Mouse (Mus musculus) hindbrain, embryonic 10.5 days (tissue): ENCODE data around the gene Csnk2b. TPM values are rescaled to one million over a fixed set of nuclear protein-coding genes. Genes with fewer than 3 reads are reported as not detected.

Experiments used
- DNase-seq: peaks from one replicate; pipeline ENCODE4 v3.0.0-alpha.2; 2017; ENCODE audit warnings: low spot score
- H3K27ac ChIP-seq: fragments of 300-500 bp; sonication (generic); 2 replicates; pipeline ENCODE4 v1.5.1; 2016; ENCODE audit warnings: mild to moderate bottlenecking, moderate library complexity
- H3K27me3 ChIP-seq: fragments of 300-500 bp; sonication (generic); 2 replicates; pipeline ENCODE4 v1.6.1; 2016; ENCODE audit warnings: mild to moderate bottlenecking; ENCODE audit not compliant: poor library complexity, insufficient read depth, severe bottlenecking
- H3K36me3 ChIP-seq: fragments of 300-500 bp; sonication (generic); 2 replicates; pipeline ENCODE4 v1.6.1; 2016; ENCODE audit warnings: mild to moderate bottlenecking, moderate library complexity
- H3K4me1 ChIP-seq: fragments of 300-500 bp; sonication (generic); replicated peaks from 2 replicates; pipeline ENCODE4 v1.6.1; 2016; ENCODE audit warnings: mild to moderate bottlenecking
- H3K4me3 ChIP-seq: fragments of 300-500 bp; sonication (generic); 2 replicates; pipeline ENCODE4 v1.5.1; 2016; ENCODE audit warnings: mild to moderate bottlenecking, moderate library complexity
- H3K9me3 ChIP-seq: fragments of 300-500 bp; sonication (generic); 2 replicates; pipeline ENCODE4 v1.6.1; 2016; ENCODE audit warnings: mild to moderate bottlenecking, moderate library complexity
- WGBS: fragments of 180-500 bp; shearing (Covaris S2); methylation state at CpG from one replicate; pipeline ENCODE4 v1.1.7; 2016; 5-methylcytosine and 5-hydroxymethylcytosine counted together
- polyA plus RNA-seq: library from polyadenylated mRNA; unstranded; fragments of >200 nt; fragmentation: Nextera tagmentation; extraction: Ambion mirVana; gene quantifications from 2 replicates; pipeline ENCODE4 v1.2.1, GENCODE M21; 2016

Csnk2b gene
- polyA plus RNA-seq, 1 experiment from 2014 or later = 328 TPM

DNA sequence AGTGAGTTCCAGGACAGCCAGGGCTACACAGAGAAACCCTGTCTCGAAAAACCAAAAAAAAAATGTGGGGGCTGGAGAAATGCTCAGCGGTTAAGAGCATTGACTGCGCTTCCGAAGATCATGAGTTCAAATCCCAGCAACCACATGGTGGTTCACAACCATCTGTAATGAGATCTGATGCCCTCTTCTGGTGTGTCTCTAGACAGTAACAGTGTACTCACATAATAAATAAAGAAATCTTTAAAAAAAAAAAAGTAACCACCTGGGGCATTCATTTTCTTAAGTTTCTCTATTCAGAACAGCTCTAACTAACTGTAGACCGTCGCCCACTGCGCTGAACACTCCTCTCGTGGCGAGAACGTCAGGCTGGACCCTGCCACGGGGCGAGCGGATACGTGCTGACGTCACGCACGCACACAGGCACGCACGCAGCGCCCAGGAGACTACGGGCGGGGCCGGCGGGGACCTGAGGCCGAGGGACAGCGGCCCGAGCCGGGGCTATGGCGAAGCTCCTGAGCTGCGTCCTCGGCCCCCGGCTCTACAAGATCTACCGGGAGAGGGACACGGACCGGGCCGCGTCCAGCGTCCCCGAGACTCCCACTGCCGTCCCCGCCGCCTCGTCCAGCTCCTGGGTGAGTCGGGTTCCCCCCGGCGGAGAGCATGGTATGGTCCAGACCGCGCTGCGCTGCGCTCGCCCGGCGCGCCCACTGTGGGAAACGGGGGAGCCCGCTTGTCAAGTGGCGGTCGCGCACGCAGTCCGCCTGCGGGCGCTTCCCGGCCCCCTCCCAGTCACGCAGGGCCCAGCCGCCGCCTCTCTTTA is 32.8 kb downstream of the Csnk2b start, which contains the start of gene Abhd16a:
Gene Abhd16a, plus strand, starts transcription at position 439 of the 820 bp plus-strand sequence.
- WGBS = 2% methylated on average over 67 of the region's 67 CpGs
- Histone ChIP-seq H3K4me1 (peaks cover 18% of the 10 kb centered on the region), H3K9me3 (no peaks in the 10 kb centered on the region), H3K4me3 (peak within 1 kb of the TSS; percentile 76), H3K27me3 (no peaks in the 10 kb centered on the region), H3K36me3 (peaks cover 35% of the 10 kb centered on the region), H3K27ac (peak within 1 kb of the TSS; percentile 99)
- peak; percentile 92 for DNase-seq

DNA sequence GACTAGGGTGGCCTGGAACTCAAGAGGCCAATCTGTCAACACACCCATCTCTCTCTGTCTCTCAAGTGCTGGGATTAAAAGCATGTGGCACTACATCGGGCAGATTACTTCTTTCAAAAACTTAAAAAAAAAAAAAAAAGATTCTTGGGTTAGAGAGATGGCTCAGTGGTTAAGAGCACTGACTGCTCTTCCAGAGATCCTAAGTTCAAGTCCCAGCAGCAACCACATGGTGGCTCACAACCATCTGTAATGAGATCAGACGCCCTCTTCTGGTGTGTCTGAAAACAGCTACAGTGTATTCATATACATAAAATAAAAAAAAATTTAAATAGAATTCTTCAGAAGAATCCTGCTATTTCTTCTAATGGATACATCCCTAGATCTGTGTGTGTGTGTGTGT is 33.7 kb downstream of the Csnk2b start:
- no peak overlapping the region for H3K4me3 ChIP-seq
- WGBS = 55% methylated on average over 2 of the region's 2 CpGs
- DNase-seq = no peak

DNA sequence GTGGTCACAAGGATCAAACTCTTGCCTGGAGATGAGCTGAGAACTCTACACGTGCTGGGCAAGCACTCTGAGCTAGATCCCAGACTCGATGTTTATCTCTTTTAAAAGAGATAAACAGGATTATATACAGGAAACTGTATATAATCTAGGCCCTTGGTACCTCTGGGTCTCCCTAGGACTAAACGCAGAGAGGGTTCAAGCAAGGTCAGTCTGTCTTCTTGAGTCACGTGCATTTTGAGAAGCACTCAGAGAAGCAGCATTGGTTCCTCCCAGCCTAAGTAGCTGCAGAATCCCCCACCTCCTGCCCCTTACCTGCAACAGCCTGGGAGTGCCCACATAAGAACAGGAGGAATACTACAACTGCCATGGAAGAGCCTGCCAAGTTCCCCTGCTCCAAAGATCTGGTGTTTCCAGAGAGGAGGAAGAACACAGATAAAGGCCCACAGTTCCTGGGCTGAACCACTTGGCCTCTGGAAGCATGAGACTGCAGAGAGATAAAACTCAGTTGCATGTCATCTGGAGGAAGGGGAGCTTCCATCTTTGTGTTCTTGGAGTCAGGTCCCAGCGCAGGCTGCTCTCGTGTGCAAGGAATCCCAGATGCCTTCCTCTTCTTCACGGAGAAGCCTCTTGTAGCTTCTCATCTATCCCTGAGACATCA is 36.5 kb downstream of the Csnk2b start, which contains the start of gene Ly6g6f:
Gene Ly6g6f, minus strand, starts transcription at position 403 of the 658 bp plus-strand sequence.
- 85% methylated on average over 7 of the region's 7 CpGs for WGBS
- Histone ChIP-seq H3K27me3 (peaks cover under 1% of the 10 kb centered on the region; the same call in 1 of the 2 replicates), H3K4me1 (peaks cover 23% of the 10 kb centered on the region)

More for the DNA sequence above, 33.7 kb downstream of the Csnk2b start:
- Histone ChIP-seq H3K27ac (no peak overlapping the region), H3K4me1 (peaks cover 18% of the 10 kb centered on the region), H3K36me3 (peaks cover 27% of the 10 kb centered on the region), H3K9me3 (no peaks in the 10 kb centered on the region), H3K27me3 (no peaks in the 10 kb centered on the region)

DNA sequence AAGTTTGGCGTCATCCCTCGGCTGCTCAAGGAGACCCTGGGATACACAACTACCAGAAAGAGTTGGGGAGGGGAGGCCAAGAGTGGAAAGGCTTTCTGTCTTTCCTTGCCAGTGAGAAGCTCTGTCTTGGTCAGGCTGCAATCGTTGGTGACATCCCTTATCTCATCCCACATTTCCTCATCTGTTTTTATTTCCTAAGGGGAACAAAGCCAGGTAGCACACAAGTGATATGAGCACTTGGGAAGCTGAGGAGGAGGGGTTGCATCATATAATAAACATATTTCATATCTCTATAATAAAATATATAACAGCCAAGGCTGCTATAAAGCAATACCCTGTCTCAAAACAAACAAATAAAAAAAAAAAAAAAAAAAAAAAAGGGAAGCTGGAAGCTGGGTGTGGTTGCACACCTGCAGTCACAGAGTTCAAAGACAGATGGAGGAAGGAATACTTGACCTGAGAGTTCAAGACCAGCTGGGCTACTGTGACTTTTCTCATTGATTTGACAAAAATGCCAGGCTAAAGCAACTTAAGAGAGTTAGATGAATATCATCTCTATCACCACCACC is 37.8 kb downstream of the Csnk2b start:
- Histone ChIP-seq H3K36me3 (no peaks in the 10 kb centered on the region), H3K27me3 (peaks cover 7% of the 10 kb centered on the region), H3K27ac (no peak overlapping the region), H3K9me3 (no peaks in the 10 kb centered on the region), H3K4me1 (peaks cover 18% of the 10 kb centered on the region), H3K4me3 (no peak overlapping the region)
- WGBS = 83% methylated on average over 3 of the region's 3 CpGs
- no peak for DNase-seq

More for the DNA sequence above, 36.5 kb downstream of the Csnk2b start, which contains the start of gene Ly6g6f:
- Histone ChIP-seq H3K36me3 (no peaks in the 10 kb centered on the region), H3K9me3 (no peaks in the 10 kb centered on the region), H3K27ac (no peak within 1 kb of the TSS), H3K4me3 (no peak within 1 kb of the TSS)
- no peak for DNase-seq

DNA sequence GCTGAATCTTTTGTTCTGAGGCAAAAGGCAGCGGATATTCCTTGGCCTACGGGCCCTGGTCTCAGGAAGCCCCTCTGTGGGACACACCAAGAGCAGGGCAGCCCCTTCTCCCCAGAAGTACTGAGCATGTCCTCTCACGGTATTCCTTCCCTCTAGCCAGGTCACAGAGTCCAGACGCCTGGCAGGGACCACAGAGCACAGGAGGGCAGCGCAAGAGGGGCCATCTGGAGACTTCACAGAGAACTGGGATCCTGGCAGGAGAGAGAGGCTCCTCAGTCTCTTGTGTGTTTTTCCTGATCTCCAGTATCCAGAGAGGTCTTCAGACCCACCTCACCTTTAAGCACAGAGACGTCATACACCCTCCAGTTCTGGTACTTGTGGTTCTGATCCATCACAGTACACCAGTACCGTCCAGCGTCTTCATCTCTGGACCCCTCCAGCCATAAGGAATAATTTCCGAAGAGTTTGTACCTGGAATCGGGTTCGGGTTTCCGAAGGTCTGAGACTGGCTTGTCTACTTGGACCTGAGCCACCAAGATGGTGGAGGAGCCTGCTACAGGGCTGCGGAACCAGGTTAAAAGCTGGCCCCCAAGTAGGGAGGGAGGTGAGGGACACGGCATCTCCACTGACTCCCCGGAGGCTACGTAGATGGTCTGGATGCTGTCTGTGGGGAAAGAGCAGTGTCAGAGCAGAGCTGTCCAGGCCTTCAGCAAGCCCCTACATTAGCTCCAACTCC is 38.8 kb downstream of the Csnk2b start:
- Histone ChIP-seq H3K4me1 (peaks cover 21% of the 10 kb centered on the region), H3K36me3 (no peaks in the 10 kb centered on the region), H3K27ac (no peak overlapping the region), H3K27me3 (peaks cover 11% of the 10 kb centered on the region), H3K4me3 (no peak overlapping the region; the same call in 1 of the 2 replicates), H3K9me3 (no peaks in the 10 kb centered on the region)
- no peak for DNase-seq
- WGBS = 87% methylated on average over 16 of the region's 16 CpGs

DNA sequence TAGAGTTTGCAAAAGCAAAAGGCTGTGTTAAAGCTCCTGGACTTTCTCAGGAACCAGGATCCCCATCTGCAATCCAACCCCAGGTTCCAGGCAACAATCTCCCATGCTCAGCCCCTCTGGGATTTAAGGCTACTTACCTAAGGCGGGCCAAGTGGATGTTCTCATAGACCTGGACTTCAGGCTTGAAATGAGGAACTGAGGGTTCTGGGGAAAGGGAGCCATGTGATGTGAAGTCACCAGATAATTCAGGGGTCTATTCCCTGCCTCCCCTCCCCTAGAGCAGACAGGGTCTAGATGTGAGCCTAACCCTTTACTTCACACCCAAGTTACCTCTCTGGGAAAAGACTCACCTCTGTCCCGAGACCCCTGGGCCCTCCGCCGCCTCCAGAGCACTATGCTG is 41.1 kb downstream of the Csnk2b start:
- DNase-seq = no peak
- H3K27ac ChIP-seq = no peak overlapping the region
- peaks cover 41% of the 10 kb centered on the region for H3K4me1 ChIP-seq
- peaks cover 11% of the 10 kb centered on the region for H3K27me3 ChIP-seq
- H3K36me3 ChIP-seq = no peaks in the 10 kb centered on the region
- no peak overlapping the region for H3K4me3 ChIP-seq
- WGBS = 77% methylated on average over 4 of the region's 4 CpGs
- H3K9me3 ChIP-seq = no peaks in the 10 kb centered on the region

DNA sequence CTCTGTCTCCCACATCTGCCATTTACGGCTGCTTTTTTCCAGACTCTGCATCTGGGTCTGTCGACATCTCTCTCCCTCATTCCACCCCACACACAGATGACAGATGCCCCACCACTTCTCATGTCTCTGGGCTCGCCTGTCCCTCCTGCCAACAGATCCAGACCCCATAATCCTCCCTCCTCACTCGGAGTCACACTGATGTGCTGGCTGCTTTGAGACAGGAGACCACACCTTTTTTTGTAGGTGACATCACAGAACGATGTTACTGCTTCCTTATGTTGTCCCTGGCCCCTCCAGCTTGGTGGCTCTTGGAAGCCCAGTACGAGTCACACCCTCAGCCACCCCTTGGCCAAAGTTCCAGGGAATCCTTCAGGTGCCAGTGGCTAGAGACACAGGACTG is 41.6 kb downstream of the Csnk2b start:
- Histone ChIP-seq H3K27me3 (peaks cover 11% of the 10 kb centered on the region), H3K27ac (no peak overlapping the region), H3K9me3 (no peaks in the 10 kb centered on the region), H3K4me1 (peaks cover 41% of the 10 kb centered on the region), H3K4me3 (no peak overlapping the region), H3K36me3 (no peaks in the 10 kb centered on the region)
- WGBS = 71% methylated on average over 6 of the region's 6 CpGs
- DNase-seq = no peak

DNA sequence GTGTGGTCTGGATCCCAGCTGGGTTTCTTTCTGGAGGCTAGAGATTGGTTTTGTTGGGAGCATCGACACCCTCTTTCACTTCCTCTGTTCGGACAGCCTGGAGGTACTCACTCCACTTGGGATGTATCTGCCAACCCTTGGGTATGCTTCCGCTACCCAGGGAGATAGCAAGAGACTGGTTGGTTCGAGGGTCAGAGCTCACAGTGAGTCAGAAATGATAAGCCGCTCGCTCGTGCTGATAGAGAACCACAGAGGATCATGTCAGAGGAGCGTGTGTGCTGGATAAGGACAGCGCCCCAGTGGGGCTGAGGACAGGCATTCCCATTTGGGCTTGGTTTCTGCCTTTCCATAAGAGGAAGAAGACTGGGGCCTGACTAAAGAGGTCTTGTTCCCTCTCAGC is 42.1 kb downstream of the Csnk2b start:
- 71% methylated on average over 9 of the region's 9 CpGs for WGBS
- peaks cover 11% of the 10 kb centered on the region for H3K27me3 ChIP-seq

DNA sequence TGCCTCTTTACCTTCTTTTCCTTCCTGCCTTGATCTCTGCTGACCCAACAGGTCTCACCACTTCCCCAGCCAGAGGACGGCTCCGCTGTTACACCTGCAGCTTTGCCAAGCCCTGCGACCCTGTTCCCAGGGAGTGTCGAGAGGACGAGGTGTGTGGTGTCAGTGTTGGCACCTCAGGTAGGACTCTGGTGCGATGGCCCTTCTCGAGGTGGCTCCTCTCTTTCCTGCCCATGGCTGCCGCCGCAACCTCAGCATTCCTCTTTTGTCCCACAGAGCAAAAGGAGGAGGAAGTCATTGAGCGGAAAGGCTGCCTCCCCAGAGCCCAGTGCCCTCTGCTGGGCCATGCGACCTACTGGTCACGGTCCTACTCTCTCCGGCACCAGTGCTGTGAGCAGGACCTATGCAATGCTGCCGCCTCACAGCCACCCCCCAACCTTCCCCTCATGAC is 44.0 kb downstream of the Csnk2b start, which contains the start of gene Ly6g6d:
Gene Ly6g6d, minus strand, starts transcription at position 280 of the 448 bp plus-strand sequence.
- H3K4me3 ChIP-seq = peak within 1 kb of the TSS; percentile 45
- H3K27ac ChIP-seq = peak within 1 kb of the TSS; percentile 82
- peaks cover 15% of the 10 kb centered on the region for H3K27me3 ChIP-seq
- no peaks in the 10 kb centered on the region for H3K36me3 ChIP-seq
- H3K4me1 ChIP-seq = peaks cover 41% of the 10 kb centered on the region
- peak; percentile 59 for DNase-seq
- no peaks in the 10 kb centered on the region for H3K9me3 ChIP-seq
- WGBS = 9% methylated on average over 14 of the region's 14 CpGs

More for the DNA sequence above, 42.1 kb downstream of the Csnk2b start:
- Histone ChIP-seq H3K36me3 (no peaks in the 10 kb centered on the region), H3K27ac (no peak overlapping the region), H3K4me3 (no peak overlapping the region), H3K9me3 (no peaks in the 10 kb centered on the region), H3K4me1 (peaks cover 41% of the 10 kb centered on the region)
- no peak for DNase-seq

DNA sequence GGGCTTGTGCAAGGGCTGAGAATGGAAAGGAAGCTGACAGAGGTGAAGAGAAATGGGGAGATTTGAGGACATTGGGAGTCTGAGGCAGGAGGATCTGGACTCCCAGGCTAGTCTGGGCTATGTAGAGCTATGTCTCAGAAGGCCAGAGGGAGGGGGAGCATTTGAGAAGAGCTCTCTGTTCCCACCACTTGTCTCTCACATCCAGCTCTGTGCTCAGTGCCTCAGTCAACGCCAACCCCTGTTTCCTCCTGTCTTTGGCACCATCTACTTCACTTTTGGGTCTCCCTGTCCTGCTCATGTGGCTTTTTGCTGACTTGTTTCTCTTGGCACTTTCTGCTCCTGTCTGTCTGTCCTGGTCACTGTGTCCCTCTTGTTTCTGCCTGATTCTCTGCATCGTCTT is 44.6 kb downstream of the Csnk2b start:
- Histone ChIP-seq H3K4me1 (peaks cover 41% of the 10 kb centered on the region), H3K9me3 (no peaks in the 10 kb centered on the region), H3K27ac (peak overlapping the region; percentile 82), H3K27me3 (peaks cover 15% of the 10 kb centered on the region), H3K36me3 (no peaks in the 10 kb centered on the region), H3K4me3 (peak overlapping the region; percentile 45)
- WGBS = 43% methylated on average over 2 of the region's 2 CpGs
- no peak for DNase-seq

DNA sequence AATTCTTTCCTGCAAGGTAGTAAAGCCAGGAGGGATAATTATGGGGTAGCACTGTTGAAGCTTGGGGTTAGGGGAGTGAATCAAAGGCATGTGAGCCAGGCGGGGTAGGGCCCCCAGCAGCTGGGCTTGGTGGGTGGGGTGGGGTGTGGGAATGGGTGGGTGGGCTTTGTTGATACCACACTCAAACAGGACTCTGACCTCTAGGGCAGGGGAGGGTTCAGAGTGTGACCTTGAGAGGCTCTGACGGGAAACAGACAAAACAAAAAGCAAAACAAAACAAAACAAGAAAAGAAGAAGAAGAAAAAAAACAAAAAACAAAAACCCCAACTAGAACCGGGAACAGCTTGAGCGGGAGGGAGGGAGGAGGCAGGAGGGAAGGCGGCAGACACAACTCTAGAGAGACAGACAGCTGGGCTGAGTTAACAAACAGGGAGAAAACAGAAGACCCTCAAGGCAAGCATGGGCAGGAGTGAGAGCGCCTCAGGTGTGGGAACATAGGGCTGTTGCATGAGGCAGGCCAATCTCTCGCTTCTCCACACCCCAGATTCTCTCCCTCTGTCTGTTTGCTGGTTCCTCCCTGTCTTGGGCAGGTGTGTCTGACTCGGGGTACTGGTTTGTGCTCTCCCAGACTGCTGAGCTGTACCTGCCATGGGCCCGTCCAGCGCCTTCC is 45.2 kb downstream of the Csnk2b start, which contains the start of gene Ly6g6e:
Gene Ly6g6e, plus strand, starts transcription at position 396 of the 670 bp plus-strand sequence.
- peaks cover 15% of the 10 kb centered on the region for H3K27me3 ChIP-seq
- peak within 1 kb of the TSS; percentile 82 for H3K27ac ChIP-seq
- no peaks in the 10 kb centered on the region for H3K36me3 ChIP-seq
- peaks cover 41% of the 10 kb centered on the region for H3K4me1 ChIP-seq
- WGBS = 25% methylated on average over 10 of the region's 10 CpGs
- no peaks in the 10 kb centered on the region for H3K9me3 ChIP-seq
- H3K4me3 ChIP-seq = peak within 1 kb of the TSS; percentile 45
- DNase-seq = no peak
